Mouse (Mus musculus) embryonic facial prominence, embryonic 13.5 days (tissue): ENCODE data around the gene 4930426L09Rik. TPM values are rescaled to one million over a fixed set of nuclear protein-coding genes. Genes with fewer than 3 reads are reported as not detected.
"Not testable (repeated sequence)": the region's sequence is repeated elsewhere in the genome, so short reads cannot be mapped to it uniquely, and the experiment has no call there.

ENCODE experiments used
- ATAC-seq: fragments of 200-750 bp; cut with Nextera tagmentation; 2 replicates; pipeline ENCODE4 v1.8.0; 2017; ENCODE audit warnings: low read depth; ENCODE audit not compliant: insufficient number of reproducible peaks, insufficient read depth, low FRiP score, low TSS enrichment
- H3K27ac ChIP-seq: fragments of 300-500 bp; sonication (generic); 2 replicates; pipeline ENCODE4 v1.5.1; 2015; ENCODE audit warnings: moderate library complexity, mild to moderate bottlenecking, inconsistent platforms
- H3K27me3 ChIP-seq: fragments of 300-500 bp; sonication (generic); 2 replicates; pipeline ENCODE4 v1.6.1; 2015; ENCODE audit warnings: mild to moderate bottlenecking, inconsistent platforms
- H3K36me3 ChIP-seq: fragments of 300-500 bp; sonication (generic); 2 replicates; pipeline ENCODE4 v1.6.1; 2015; ENCODE audit warnings: mild to moderate bottlenecking, inconsistent platforms
- H3K4me1 ChIP-seq: fragments of 300-500 bp; sonication (generic); 2 replicates; pipeline ENCODE4 v1.6.1; 2015; ENCODE audit warnings: inconsistent platforms
- H3K4me2 ChIP-seq: fragments of 300-500 bp; sonication (generic); 2 replicates; pipeline ENCODE4 v1.6.1; 2015; ENCODE audit warnings: moderate library complexity, mild to moderate bottlenecking, inconsistent platforms
- H3K4me3 ChIP-seq: fragments of 300-500 bp; sonication (generic); 2 replicates; pipeline ENCODE4 v1.5.1; 2015; ENCODE audit warnings: mild to moderate bottlenecking, inconsistent platforms
- H3K9ac ChIP-seq: fragments of 300-500 bp; sonication (generic); 2 replicates; pipeline ENCODE4 v1.6.1; 2015; ENCODE audit warnings: mild to moderate bottlenecking, inconsistent platforms
- H3K9me3 ChIP-seq: fragments of 300-500 bp; sonication (generic); 2 replicates; pipeline ENCODE4 v1.6.1; 2016; ENCODE audit warnings: inconsistent platforms
- WGBS: fragments of 180-500 bp; shearing (Covaris S2); methylation state at CpG from one replicate; pipeline ENCODE4 v1.1.7; 2015; ENCODE audit warnings: mixed read lengths; 5-methylcytosine and 5-hydroxymethylcytosine counted together
- polyA plus RNA-seq: library from polyadenylated mRNA; unstranded; fragments of >200 nt; fragmentation: Nextera tagmentation; extraction: Ambion mirVana; gene quantifications from 2 replicates; pipeline ENCODE4 v1.2.1, GENCODE M21; 2015

4930426L09Rik gene
- polyA plus RNA-seq, 1 experiment from 2014 or later: 0.28 TPM

DNA sequence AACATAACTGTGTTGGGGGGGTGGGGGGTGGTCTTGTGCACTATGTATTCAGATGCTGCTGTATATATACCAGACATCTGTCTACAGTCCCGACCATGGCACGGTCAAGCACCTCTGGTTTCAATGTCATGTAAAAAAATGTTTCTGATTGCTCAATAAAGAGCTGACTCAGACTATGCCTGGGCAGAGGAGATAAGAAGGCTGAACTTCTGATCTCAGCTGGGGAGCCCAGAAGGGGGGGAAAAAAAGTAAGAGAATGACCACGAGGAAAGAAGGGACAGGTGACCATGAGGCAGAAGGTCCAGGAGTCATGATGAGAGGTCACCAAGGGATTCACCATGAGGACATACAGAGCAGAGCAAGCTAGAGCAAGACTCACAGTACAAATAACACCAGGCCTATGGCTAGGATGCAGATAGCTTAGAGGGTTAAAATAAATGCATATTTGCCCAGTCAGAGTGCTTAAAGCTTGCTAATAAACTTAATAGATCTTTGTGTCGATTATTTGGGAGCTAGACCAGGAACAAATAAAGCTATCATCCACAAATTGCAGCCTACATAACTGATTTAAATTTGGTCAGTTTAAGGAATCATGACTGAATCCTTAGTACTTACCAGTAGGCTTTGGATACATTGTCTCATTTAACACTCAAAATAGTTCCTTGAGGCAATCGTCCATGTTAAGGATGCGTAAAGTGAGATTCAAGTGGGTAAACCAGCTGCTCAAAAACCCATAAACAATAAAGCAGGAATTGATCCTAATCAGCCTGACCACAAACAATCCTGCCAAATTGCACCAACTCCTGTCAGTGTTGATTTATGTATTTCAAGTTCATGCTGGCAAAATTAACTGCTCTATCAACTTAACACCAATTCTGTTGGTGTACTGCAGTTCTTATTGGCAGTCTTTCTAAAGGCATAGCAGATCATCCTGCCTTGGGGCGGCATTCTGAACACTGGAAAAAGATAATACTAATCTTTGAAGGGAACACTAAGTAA lies 5.3 kb upstream of the 4930426L09Rik start:
- no peak overlapping the region for H3K27ac ChIP-seq
- 75% methylated on average over 7 of the region's 7 CpGs for WGBS
- no peak for ATAC-seq

DNA sequence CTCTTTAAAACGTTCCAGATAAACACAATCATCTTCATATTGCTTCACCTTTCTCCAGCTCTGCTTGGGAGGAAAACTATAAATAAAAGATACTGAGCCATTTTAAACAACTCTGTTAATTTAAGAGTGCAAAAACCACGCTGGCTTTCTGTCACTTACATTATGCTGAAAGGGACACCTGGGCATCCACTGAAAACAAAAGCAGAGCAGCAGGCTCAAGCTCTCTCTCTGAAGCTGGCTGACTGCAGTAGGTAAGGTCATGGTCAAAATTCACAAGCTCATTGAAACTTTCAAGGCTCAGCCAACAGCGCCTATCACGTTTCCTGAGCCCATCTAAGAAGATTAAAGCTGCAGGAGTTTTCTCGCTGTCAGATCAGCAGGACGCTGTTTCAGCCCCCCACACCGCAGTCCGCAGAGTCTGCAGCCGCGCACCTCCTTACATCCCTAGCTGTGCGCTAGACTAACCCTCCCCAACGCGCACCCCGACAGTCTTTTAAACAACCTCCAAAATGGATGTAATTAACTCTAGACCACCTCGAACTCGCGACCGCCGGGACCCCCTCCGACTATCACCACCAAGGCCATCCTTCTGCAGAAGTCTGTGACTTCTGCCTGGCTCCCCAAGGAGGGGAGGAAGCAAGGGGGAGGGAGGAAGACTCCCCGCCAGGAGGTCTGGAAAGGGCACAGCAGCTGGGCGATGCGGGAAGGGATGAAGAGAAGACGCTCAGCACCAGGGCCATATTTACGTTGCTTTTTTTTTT lies 1.5 kb upstream of the 4930426L09Rik start:
- H3K4me1 ChIP-seq: peaks cover 21% of the 10 kb centered on the region

More for the DNA sequence above, 5.3 kb upstream of the 4930426L09Rik start:
- Histone ChIP-seq H3K27me3 (no peaks in the 10 kb centered on the region), H3K4me1 (peaks cover 18% of the 10 kb centered on the region), H3K4me2 (no peak overlapping the region), H3K36me3 (no peaks in the 10 kb centered on the region), H3K4me3 (no peak overlapping the region), H3K9ac (no peak overlapping the region), H3K9me3 (no peaks in the 10 kb centered on the region)

DNA sequence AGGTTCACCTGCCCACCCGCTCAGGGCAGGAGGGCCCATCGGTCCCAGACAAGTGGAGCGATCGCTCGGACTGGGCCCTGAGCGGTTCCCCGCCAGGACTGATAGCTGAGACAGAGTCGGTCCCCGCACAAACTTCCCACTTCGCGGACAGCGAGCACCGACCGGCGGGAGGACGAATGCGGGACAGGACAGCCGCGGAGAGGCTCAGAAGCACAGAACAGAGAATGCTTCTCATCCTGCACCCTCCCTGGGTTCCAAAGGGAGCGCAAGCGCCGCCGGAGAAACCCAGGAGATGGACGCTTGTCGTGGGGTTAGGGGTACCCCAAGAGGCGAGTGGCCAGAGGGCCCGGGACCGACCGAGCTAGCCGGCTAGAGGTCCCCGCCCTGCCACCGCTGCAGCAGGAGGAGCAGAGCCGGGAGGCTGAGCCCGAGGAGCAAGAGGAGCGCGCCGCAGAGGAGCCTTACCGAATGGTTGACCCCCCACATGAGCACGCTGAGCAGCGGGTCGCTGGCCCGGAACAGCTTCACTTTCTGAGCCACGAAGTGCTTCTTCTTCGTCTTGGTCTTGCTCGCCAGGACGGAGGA lies 664 bp upstream of the 4930426L09Rik start:
- peak overlapping the region; percentile 83 for H3K9ac ChIP-seq
- under 1% methylated on average over 46 of the region's 46 CpGs for whole genome bisulfite sequencing
- peak overlapping the region; percentile 77 for H3K4me3 ChIP-seq
- H3K4me1 ChIP-seq: peaks cover 21% of the 10 kb centered on the region
- H3K9me3 ChIP-seq: no peaks in the 10 kb centered on the region
- no peaks in the 10 kb centered on the region for H3K36me3 ChIP-seq
- peak; percentile 50; the same call in 1 of the 2 replicates for ATAC-seq
- H3K4me2 ChIP-seq: peak overlapping the region; percentile 97
- peak overlapping the region; percentile 89 for H3K27ac ChIP-seq
- H3K27me3 ChIP-seq: no peaks in the 10 kb centered on the region

More for the DNA sequence above, 1.5 kb upstream of the 4930426L09Rik start:
- Histone ChIP-seq H3K27me3 (no peaks in the 10 kb centered on the region), H3K9ac (peak overlapping the region; percentile 83), H3K36me3 (no peaks in the 10 kb centered on the region), H3K4me3 (peak overlapping the region; percentile 77), H3K4me2 (peak overlapping the region; percentile 97), H3K9me3 (no peaks in the 10 kb centered on the region), H3K27ac (no peak overlapping the region)
- no peak for ATAC-seq
- under 1% methylated on average over 25 of the region's 25 CpGs for WGBS

DNA sequence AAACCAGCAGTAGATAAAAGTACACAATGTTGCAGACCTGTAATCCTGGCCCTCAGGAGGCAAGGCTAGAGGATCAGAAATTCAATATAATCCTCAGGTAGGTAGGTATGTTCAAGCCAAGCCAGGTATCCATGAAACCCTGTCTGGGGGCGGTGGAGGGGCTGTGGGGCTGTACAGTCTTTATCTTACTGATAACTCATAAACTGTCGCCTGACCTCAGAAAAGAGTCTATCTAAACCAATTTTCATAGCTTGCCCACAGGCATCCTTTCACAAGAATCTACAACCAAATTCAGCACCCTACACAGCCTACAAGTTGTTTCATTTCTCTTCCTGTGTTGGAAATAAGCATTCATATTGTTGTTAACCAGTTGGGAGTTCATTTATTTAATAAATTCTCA lies 1.3 kb downstream of the 4930426L09Rik start:
- Histone ChIP-seq H3K36me3 (no peaks in the 10 kb centered on the region), H3K4me3 (no peak overlapping the region), H3K9ac (no peak overlapping the region), H3K4me1 (peaks cover 17% of the 10 kb centered on the region), H3K9me3 (no peaks in the 10 kb centered on the region), H3K4me2 (no peak overlapping the region), H3K27me3 (no peaks in the 10 kb centered on the region), H3K27ac (no peak overlapping the region)
- 87% methylated on average over 2 of the region's 2 CpGs for WGBS
- no peak for ATAC-seq

DNA sequence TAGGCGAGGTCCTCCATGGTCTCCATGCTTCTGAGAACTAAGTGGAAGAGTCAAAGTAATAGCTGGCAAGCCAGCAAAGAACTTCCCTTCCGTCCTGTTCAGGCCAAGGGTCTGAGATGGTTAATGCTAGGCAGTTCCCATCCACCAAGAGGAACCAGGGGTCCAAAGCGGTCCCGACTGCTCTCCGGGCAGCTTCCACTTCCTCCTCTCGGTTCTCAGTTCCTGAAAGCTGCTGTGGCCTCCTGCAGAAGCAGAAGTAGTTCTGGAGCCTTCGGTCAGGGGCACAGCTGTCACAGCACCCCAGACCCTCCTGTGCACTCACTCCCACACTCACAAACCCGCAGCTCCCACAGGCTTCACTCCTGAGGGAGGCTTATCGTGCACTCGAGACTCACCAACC lies 6.7 kb downstream of the 4930426L09Rik start:
- no peak overlapping the region for H3K4me2 ChIP-seq
- no peaks in the 10 kb centered on the region for H3K9me3 ChIP-seq
- 73% methylated on average over 10 of the region's 10 CpGs for WGBS
- no peak overlapping the region for H3K4me3 ChIP-seq
- H3K9ac ChIP-seq: no peak overlapping the region
- no peaks in the 10 kb centered on the region for H3K36me3 ChIP-seq
- no peak for ATAC-seq
- H3K27ac ChIP-seq: no peak overlapping the region
- no peaks in the 10 kb centered on the region for H3K4me1 ChIP-seq
- H3K27me3 ChIP-seq: no peaks in the 10 kb centered on the region; the same call in 1 of the 2 replicates

DNA sequence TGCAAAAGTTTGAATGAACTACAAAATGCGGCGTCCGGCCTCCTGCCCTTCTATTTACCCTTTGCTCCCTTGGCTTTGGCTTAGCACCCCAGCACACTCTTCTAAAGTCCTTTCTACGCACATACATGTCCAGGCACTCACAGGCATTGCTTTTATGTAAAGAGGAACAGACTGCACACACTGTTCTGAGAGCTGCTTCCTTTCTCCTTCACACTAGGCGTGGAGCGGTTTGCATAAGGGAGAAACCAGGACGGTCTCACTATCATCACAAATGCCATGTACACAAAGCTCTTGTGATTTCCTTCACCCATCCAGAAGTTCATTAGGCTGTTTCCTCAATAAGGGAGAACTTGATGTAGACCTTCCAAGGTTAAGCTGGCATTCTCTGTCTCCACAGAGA lies 8.0 kb downstream of the 4930426L09Rik start:
- Histone ChIP-seq H3K27me3 (no peaks in the 10 kb centered on the region; the same call in 1 of the 2 replicates), H3K4me3 (no peak overlapping the region), H3K4me2 (no peak overlapping the region), H3K9me3 (no peaks in the 10 kb centered on the region), H3K27ac (no peak overlapping the region), H3K4me1 (no peaks in the 10 kb centered on the region), H3K36me3 (no peaks in the 10 kb centered on the region), H3K9ac (no peak overlapping the region)
- 80% methylated on average over 7 of the region's 7 CpGs for WGBS
- ATAC-seq: no peak

DNA sequence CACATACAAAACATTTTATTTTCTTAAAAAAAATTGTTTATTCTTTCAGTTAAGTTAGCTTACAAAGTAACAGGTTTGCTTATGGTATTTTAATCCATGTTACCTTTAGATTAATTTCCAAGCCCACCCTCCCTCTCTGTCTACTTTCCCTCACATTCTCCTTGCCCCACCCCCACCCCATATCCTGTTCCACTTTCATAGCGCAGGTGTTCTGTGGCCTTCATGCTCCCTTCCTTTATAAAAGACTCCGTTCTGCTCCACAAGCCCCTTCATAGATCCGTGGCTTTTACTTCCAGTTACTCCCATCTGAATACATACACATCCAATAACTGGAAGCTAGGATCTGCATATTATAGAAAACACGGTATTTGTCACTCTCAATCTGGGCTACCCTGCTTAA lies 9.4 kb downstream of the 4930426L09Rik start:
- Histone ChIP-seq H3K27ac (no peak overlapping the region), H3K4me1 (no peaks in the 10 kb centered on the region), H3K9ac (no peak overlapping the region), H3K9me3 (no peaks in the 10 kb centered on the region), H3K4me3 (no peak overlapping the region), H3K27me3 (no peaks in the 10 kb centered on the region; the same call in 1 of the 2 replicates), H3K36me3 (no peaks in the 10 kb centered on the region), H3K4me2 (no peak overlapping the region)
- whole genome bisulfite sequencing: 63% methylated on average over 4 of the region's 4 CpGs
- no peak for ATAC-seq

DNA sequence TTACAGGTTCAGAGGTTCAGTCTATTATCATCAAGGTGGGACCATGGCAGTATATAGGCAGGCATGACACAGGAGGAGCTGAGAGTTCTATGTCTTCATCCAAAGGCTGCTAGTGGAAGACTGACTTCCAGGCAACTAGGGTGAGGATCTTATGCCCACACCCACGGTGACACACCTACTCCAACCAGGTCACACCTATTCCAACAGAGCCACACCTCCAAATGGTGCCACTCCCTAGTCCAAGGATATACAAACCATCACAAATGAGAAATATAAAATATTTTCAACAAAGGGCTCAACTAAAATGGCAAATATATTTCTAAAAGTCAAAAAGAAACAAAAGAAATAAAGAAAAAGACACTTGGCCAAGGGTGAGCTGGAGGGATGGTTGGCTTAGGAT lies 12.4 kb downstream of the 4930426L09Rik start:
- ATAC-seq, H3K4me2 ChIP-seq, H3K4me3 ChIP-seq, H3K4me1 ChIP-seq, H3K9me3 ChIP-seq, H3K9ac ChIP-seq, H3K27me3 ChIP-seq, H3K36me3 ChIP-seq, H3K27ac ChIP-seq: not testable (repeated sequence)
- 82% methylated on average over 1 of the region's 1 CpGs for WGBS

DNA sequence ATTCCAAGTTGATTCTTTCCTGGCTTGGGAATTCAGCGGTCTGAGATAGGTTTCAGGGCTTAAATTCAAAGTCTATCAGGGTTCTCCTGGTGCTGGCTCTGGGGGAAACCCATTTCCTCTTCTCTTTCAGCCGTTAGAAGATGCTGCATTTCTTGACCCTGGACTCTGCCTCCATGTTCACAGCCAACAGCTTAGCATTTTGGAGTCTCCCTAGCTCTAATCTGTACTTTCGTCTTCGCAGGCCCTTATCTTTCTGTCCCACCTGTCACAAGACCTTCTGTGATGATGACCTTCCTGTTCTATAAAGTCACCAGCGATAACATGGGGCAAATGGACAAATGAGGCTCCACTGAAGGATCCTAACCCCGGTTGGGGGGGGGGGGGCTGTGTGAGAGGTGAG lies 13.3 kb downstream of the 4930426L09Rik start:
- no peaks in the 10 kb centered on the region for H3K4me1 ChIP-seq
- no peak overlapping the region for H3K9ac ChIP-seq
- WGBS: 81% methylated on average over 6 of the region's 6 CpGs
- H3K4me2 ChIP-seq: no peak overlapping the region
- H3K36me3 ChIP-seq: no peaks in the 10 kb centered on the region
- H3K4me3 ChIP-seq: no peak overlapping the region
- ATAC-seq: no peak
- H3K27me3 ChIP-seq: no peaks in the 10 kb centered on the region; the same call in 1 of the 2 replicates
- H3K27ac ChIP-seq: no peak overlapping the region
- no peaks in the 10 kb centered on the region for H3K9me3 ChIP-seq

DNA sequence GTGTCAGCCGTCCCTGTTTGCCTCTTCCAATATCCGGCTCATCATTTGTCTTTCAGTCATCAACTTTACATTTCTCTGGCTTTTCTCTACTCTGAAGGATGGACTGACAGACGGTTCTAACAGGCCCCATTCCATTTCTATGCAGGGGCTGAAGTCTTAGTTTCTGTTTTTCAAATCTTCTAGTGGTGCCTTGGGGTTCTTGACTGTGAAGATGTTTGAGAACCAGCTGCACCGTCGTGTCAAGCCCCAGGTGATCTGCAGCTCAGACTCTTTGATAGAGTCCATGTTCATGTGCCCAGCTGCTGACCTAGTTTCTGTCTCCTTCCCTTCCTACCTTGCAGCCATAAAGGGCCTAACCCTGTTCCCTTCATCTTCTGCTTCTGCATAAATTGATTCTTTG lies 18.2 kb downstream of the 4930426L09Rik start:
- H3K4me3 ChIP-seq: no peak overlapping the region
- H3K36me3 ChIP-seq: no peaks in the 10 kb centered on the region
- 86% methylated on average over 5 of the region's 5 CpGs for WGBS
- no peak overlapping the region for H3K4me2 ChIP-seq
- no peak overlapping the region for H3K9ac ChIP-seq
- no peaks in the 10 kb centered on the region for H3K4me1 ChIP-seq
- no peak overlapping the region for H3K27ac ChIP-seq
- H3K27me3 ChIP-seq: no peaks in the 10 kb centered on the region
- H3K9me3 ChIP-seq: no peaks in the 10 kb centered on the region
- no peak for ATAC-seq

DNA sequence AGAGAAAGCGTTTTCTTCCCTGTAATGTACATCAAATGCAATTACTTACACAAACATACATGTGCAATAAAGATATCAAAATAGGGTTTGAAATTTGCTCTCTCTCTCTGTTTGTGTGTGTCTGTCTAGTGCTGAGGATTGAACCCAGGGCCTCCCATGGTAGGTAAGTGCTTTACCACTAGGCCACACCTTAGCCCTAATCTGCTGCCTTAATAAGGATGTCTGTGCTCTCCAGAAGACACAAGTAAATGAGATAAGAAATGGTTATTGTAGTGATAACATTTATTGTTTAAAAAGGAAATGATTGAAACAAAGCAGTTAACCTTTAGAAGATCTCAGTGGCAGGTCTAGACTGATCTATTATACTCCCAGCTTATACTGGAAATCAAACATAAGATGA lies 18.7 kb downstream of the 4930426L09Rik start:
- H3K36me3 ChIP-seq: no peaks in the 10 kb centered on the region
- H3K4me2 ChIP-seq: no peak overlapping the region
- H3K9me3 ChIP-seq: no peaks in the 10 kb centered on the region
- H3K27ac ChIP-seq: no peak overlapping the region
- 71% methylated on average over 1 of the region's 1 CpGs for WGBS
- no peaks in the 10 kb centered on the region for H3K4me1 ChIP-seq
- no peak overlapping the region for H3K4me3 ChIP-seq
- no peak overlapping the region for H3K9ac ChIP-seq
- no peak for ATAC-seq
- H3K27me3 ChIP-seq: no peaks in the 10 kb centered on the region
